Mouse (Mus musculus) ES-E14 (cell line): ENCODE results near the gene Bcr.

ENCODE experiments used
- CHD2 ChIP-seq: IDR thresholded peaks from 2 replicates; pipeline ENCODE4 v1.6.1; 2014; ENCODE audit warnings: mild to moderate bottlenecking, low read depth, low read length, inconsistent platforms
- HCFC1 ChIP-seq: IDR thresholded peaks from 2 replicates; pipeline ENCODE4 v1.6.1; 2012; ENCODE audit warnings: low read length, inconsistent platforms, borderline replicate concordance; ENCODE audit not compliant: insufficient read depth
- MAFK ChIP-seq: IDR thresholded peaks from 2 replicates; pipeline ENCODE4 v1.6.1; 2014; ENCODE audit warnings: mild to moderate bottlenecking, low read depth, low read length, inconsistent platforms; ENCODE audit not compliant: insufficient read depth
- ZC3H11A ChIP-seq: IDR thresholded peaks from 2 replicates; pipeline ENCODE4 v1.6.1; 2012; ENCODE audit warnings: low read depth, mild to moderate bottlenecking, inconsistent platforms, low read length, borderline replicate concordance
- ZNF384 ChIP-seq: IDR thresholded peaks from 2 replicates; pipeline ENCODE4 v1.6.1; 2012; ENCODE audit warnings: low read depth, low read length, inconsistent platforms

DNA sequence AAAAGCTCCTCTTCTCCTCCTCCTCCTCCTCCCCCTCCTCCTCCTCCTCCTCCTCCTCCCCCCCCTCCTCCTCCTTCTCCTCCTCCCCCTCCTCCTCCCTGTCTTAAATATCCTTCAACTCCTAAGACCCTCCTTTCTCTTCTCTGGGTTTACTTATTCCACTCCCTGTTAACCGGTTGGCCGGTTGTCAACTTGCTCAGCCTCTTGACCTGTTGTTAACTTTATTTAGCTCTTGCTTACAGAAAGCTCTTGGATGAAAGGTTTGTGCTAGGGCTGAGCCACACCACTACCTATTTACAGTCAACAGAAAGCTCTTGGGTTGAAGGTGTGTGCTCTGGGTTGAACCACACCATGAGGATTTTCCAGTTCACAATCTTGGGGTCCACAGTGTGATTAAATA is 40.1 kb upstream of the Bcr start:
- no peak for TF ChIP-seq CHD2
- TF ChIP-seq HCFC1: no peak
- TF ChIP-seq MAFK: no peak
- no peak for TF ChIP-seq ZC3H11A
- TF ChIP-seq ZNF384: no peak
